Mouse (Mus musculus): ENCODE data around the gene Cfap97d1.

Gene Cfap97d1

GRCm38 (mm10) chr11:101984054-101985025, at the start of gene Cfap97d1:
Gene Cfap97d1, plus strand, starts transcription at chr11:101984279.
- in situ Hi-C loops (cut with MboI, MseI) = no loop called here

- in situ Hi-C loops (cut with MboI, MseI) = no loop called here
Observed at GRCm38 (mm10) chr11:101935743-101936142, 48.3 kb upstream of the Cfap97d1 start.

- in situ Hi-C loops (cut with MboI, MseI) = no loop called here
Observed at GRCm38 (mm10) chr11:101936421-101936820, 47.7 kb upstream of the Cfap97d1 start.

GRCm38 (mm10) chr11:101937108-101937507, 47.0 kb upstream of the Cfap97d1 start:
- in situ Hi-C loops (cut with MboI, MseI) = no loop called here

GRCm38 (mm10) chr11:101943055-101943454, 41.0 kb upstream of the Cfap97d1 start:
- in situ Hi-C loops (cut with MboI, MseI) = no loop called here

- in situ Hi-C loops (cut with MboI, MseI) = no loop called here
Observed at GRCm38 (mm10) chr11:101946525-101946924, 37.6 kb upstream of the Cfap97d1 start.

GRCm38 (mm10) chr11:101950021-101950420, 34.1 kb upstream of the Cfap97d1 start:
- in situ Hi-C loops (cut with MboI, MseI) = loop anchor here in 1 of 2 experiments (10.0 kb wide), 1 partner anchor 655 kb away; the partner anchor contains the start of gene Fzd2

GRCm38 (mm10) chr11:101952541-101953341, 31.3 kb upstream of the Cfap97d1 start:
- in situ Hi-C loops (cut with MboI, MseI) = loop anchor here in 1 of 2 experiments (10.0 kb wide), 1 partner anchor 652 kb away; the partner anchor contains the start of gene Fzd2

GRCm38 (mm10) chr11:101953441-101953840, 30.6 kb upstream of the Cfap97d1 start:
- in situ Hi-C loops (cut with MboI, MseI) = loop anchor here in 1 of 2 experiments (10.0 kb wide), 1 partner anchor 651 kb away; the partner anchor contains the start of gene Fzd2

GRCm38 (mm10) chr11:101957476-101957875, 26.6 kb upstream of the Cfap97d1 start:
- in situ Hi-C loops (cut with MboI, MseI) = loop anchor here in 1 of 2 experiments (10.0 kb wide), 1 partner anchor 647 kb away; the partner anchor contains the start of gene Fzd2

- in situ Hi-C loops (cut with MboI, MseI) = no loop called here
Observed at GRCm38 (mm10) chr11:101963043-101963442, 21.0 kb upstream of the Cfap97d1 start.

- in situ Hi-C loops (cut with MboI, MseI) = no loop called here
Observed at GRCm38 (mm10) chr11:101963473-101964291, 20.4 kb upstream of the Cfap97d1 start.

- in situ Hi-C loops (cut with MboI, MseI) = loop anchor here (5.0 kb wide), 1 partner anchor 42 kb away; no protein-coding TSS in a partner anchor
Observed at GRCm38 (mm10) chr11:101964647-101965046, 19.4 kb upstream of the Cfap97d1 start.

- in situ Hi-C loops (cut with MboI, MseI) = loop anchor here (5.0 kb wide), 1 partner anchor 43 kb away; no protein-coding TSS in a partner anchor
Observed at GRCm38 (mm10) chr11:101965553-101965952, 18.5 kb upstream of the Cfap97d1 start.

GRCm38 (mm10) chr11:101966965-101967614, 17.0 kb upstream of the Cfap97d1 start, which contains the start of gene Sost:
Gene Sost, minus strand, starts transcription at chr11:101967015.
- in situ Hi-C loops (cut with MboI, MseI) = loop anchor here (5.0 kb wide), 1 partner anchor 45 kb away; no protein-coding TSS in a partner anchor

GRCm38 (mm10) chr11:101968311-101968710, 15.8 kb upstream of the Cfap97d1 start:
- in situ Hi-C loops (cut with MboI, MseI) = loop anchor here (5.0 kb wide), 1 partner anchor 46 kb away; no protein-coding TSS in a partner anchor

- in situ Hi-C loops (cut with MboI, MseI) = loop anchor here (5.0 kb wide), 1 partner anchor 46 kb away; no protein-coding TSS in a partner anchor
Observed at GRCm38 (mm10) chr11:101968791-101969190, 15.3 kb upstream of the Cfap97d1 start.

- in situ Hi-C loops (cut with MboI, MseI) = loop anchor here (5.0 kb wide), 1 partner anchor 48 kb away; no protein-coding TSS in a partner anchor
Observed at GRCm38 (mm10) chr11:101969835-101970234, 14.2 kb upstream of the Cfap97d1 start.

GRCm38 (mm10) chr11:101971410-101971809, 12.7 kb upstream of the Cfap97d1 start:
- in situ Hi-C loops (cut with MboI, MseI) = no loop called here

GRCm38 (mm10) chr11:101972097-101972496, 12.0 kb upstream of the Cfap97d1 start:
- in situ Hi-C loops (cut with MboI, MseI) = no loop called here
